Mouse (Mus musculus) E14TG2a.4 (cell line): ENCODE results near the gene Sh3bp5l.

Experiments
- CTCF ChIP-seq: conservative IDR thresholded peaks from 2 replicates; pipeline ENCODE4 v1.5.1; 2014; ENCODE audit warnings: low read length
- NANOG ChIP-seq: IDR thresholded peaks from 2 replicates; pipeline ENCODE4 v1.6.1; 2014; ENCODE audit warnings: borderline replicate concordance, low read length, mixed read lengths
- POU5F1 ChIP-seq: IDR thresholded peaks from 2 replicates; pipeline ENCODE4 v1.6.1; 2014; ENCODE audit warnings: low read length, borderline replicate concordance

DNA sequence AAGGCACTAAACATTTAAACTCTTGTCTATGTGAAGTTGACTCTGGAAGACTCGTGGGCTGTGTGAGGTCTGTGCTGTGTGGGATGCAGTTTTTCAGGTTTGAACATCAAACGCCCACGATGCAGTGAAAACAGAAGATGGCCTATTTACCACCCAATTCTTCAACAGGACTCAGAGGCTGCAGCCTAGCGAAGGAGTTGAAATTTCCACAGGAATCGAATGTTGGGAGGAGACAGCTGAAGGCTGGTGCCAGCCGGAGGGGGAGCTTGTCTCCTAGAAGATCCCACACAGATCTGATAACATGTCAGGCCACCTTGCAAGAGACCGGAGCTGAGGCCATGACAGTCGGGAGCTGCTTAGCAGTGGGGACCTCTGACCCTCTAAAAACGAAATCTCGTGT, 24.0 kb downstream of the Sh3bp5l start:
- TF ChIP-seq CTCF (no peak), POU5F1 (no peak), NANOG (no peak)
